Mouse (Mus musculus) olfactory bulb, adult 2 months (tissue): ENCODE data around the gene Slc31a1.

Experiments used
- CTCF ChIP-seq: fragments of 200-500 bp; IDR thresholded peaks from 2 replicates; pipeline ENCODE4 v1.5.1; 2012; ENCODE audit warnings: low read depth, mild to moderate bottlenecking, low read length, moderate library complexity; ENCODE audit not compliant: insufficient read depth
- POLR2A ChIP-seq: fragments of 200-500 bp; IDR thresholded peaks from 2 replicates; pipeline ENCODE4 v1.6.1; 2012; ENCODE audit warnings: mild to moderate bottlenecking, low read depth, low read length, moderate library complexity; ENCODE audit not compliant: insufficient read depth

GRCm38 (mm10) chr4:62391892-62392291 lies 31.4 kb downstream of the Slc31a1 start:
- no peak for TF ChIP-seq POLR2A
- TF ChIP-seq CTCF: no peak
